Mouse (Mus musculus) liver, postnatal 0 days (tissue): ENCODE measurements at regions not wholly inside any gene's neighbourhood (a gene's known extent, or its start where the extent isn't known, plus 50 kb on each side); places are given as distances from the start of the nearest gene placed in this dataset.
A peak's percentile ranks its signal among the peaks of the same experiment; 100 is the strongest.

Source experiments
- ATAC-seq: fragments of 200-750 bp; cut with Nextera tagmentation; 2 replicates; pipeline ENCODE4 v1.8.0; 2017; ENCODE audit warnings: mild to moderate bottlenecking, moderate library complexity
- DNase-seq: peaks from one replicate; pipeline ENCODE4 v3.0.0-alpha.2; 2016
- H3K27ac ChIP-seq: fragments of 300-500 bp; sonication (generic); 2 replicates; pipeline ENCODE4 v1.5.1; 2014; ENCODE audit warnings: antibody characterized with exemption, moderate library complexity, mild to moderate bottlenecking, low read depth
- H3K27me3 ChIP-seq: fragments of 300-500 bp; sonication (generic); 2 replicates; pipeline ENCODE4 v1.6.1; 2014; ENCODE audit warnings: low read length, control low read depth, mixed read lengths; ENCODE audit not compliant: insufficient read depth
- H3K36me3 ChIP-seq: fragments of 300-500 bp; sonication (generic); replicated peaks from 2 replicates; pipeline ENCODE4 v1.6.1; 2014; ENCODE audit warnings: mild to moderate bottlenecking, control low read depth, low read length, moderate library complexity, mixed read lengths; ENCODE audit not compliant: insufficient read depth
- H3K4me1 ChIP-seq: fragments of 300-500 bp; sonication (generic); 2 replicates; pipeline ENCODE4 v1.6.1; 2014; ENCODE audit warnings: antibody characterized with exemption, mild to moderate bottlenecking, control low read depth; ENCODE audit not compliant: insufficient read depth
- H3K4me2 ChIP-seq: fragments of 300-500 bp; sonication (generic); 2 replicates; pipeline ENCODE4 v1.6.1; 2014; ENCODE audit warnings: low read depth, mild to moderate bottlenecking, low read length, moderate library complexity, mixed read lengths
- H3K4me3 ChIP-seq: fragments of 300-500 bp; sonication (generic); 2 replicates; pipeline ENCODE4 v1.5.1; 2014; ENCODE audit warnings: low read depth, low read length
- H3K9ac ChIP-seq: fragments of 300-500 bp; sonication (generic); replicated peaks from 2 replicates; pipeline ENCODE4 v1.6.1; 2014; ENCODE audit warnings: mild to moderate bottlenecking, moderate library complexity
- H3K9me3 ChIP-seq: fragments of 300-500 bp; sonication (generic); 2 replicates; pipeline ENCODE4 v1.6.1; 2016; ENCODE audit warnings: mild to moderate bottlenecking, control low read depth, low read length, mixed read lengths
- CTCF ChIP-seq: sonication (generic); IDR thresholded peaks from 2 replicates; pipeline ENCODE4 v1.5.1; 2016; ENCODE audit warnings: antibody characterized with exemption, low read depth
- EP300 ChIP-seq: IDR thresholded peaks from 2 replicates; pipeline ENCODE4 v1.6.1; 2016; ENCODE audit warnings: antibody characterized with exemption, low read depth, mild to moderate bottlenecking
- WGBS: fragments of 180-500 bp; shearing (Covaris S2); extraction: QIAGEN DNeasy Blood & Tissue Kit; methylation state at CpG from one replicate; pipeline ENCODE4 v1.1.7; 2014; ENCODE audit not compliant: insufficient replicate concordance; 5-methylcytosine and 5-hydroxymethylcytosine counted together

DNA sequence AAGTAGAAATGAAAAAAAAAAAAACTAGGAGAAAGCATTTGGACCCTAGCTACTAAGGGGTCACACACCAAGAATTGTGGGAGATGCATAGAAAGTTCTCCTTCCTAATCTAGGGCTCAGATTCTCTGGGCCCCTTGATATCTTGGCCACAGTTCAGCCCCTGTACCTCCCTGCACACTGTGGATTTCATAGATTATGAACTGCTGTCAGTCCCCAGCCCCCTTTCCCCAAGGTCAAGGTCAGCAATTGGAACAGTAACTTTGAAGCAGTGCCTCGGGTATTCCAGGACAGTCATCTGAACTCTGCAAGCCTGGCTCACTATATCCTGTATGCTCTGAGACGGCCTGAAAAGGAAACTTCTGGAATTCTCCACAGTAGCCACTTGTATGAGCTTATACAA lies 68.9 kb upstream of the Tmtc1 start:
- Histone ChIP-seq H3K9ac (no peak overlapping the region), H3K9me3 (no peaks in the 10 kb centered on the region), H3K4me1 (peaks cover 41% of the 10 kb centered on the region), H3K27me3 (no peaks in the 10 kb centered on the region), H3K4me2 (no peak overlapping the region), H3K4me3 (no peak overlapping the region), H3K36me3 (no peaks in the 10 kb centered on the region), H3K27ac (no peak overlapping the region)
- no peak for ATAC-seq
- TF ChIP-seq CTCF (no peak), EP300 (peak; percentile 78)
- DNase-seq = no peak
- WGBS = 39% methylated on average over 2 of the region's 2 CpGs

DNA sequence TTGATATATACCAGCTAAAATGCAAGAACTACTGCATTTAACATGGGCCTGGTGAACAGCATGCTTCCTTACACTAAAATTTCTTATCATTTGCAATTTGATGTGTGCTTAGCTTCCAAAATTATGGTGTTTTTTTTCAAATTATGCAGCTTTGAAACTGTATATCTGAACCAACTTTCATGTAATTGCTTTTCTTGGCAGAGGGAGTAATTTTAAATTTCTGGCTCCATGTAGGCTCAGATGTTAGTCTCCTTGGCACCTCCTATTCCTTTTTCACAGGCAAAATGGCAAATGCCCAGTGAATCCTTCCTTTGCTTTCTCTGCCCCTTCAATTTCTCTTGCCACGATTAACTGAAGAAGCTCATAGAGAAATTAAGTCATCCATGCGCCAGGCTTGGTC lies 61.1 kb upstream of the Tmtc1 start:
- TF ChIP-seq EP300 = no peak
- no peak for TF ChIP-seq CTCF
- WGBS = 82% methylated on average over 2 of the region's 2 CpGs
- Histone ChIP-seq H3K9ac (no peak overlapping the region), H3K4me2 (no peak overlapping the region), H3K9me3 (no peaks in the 10 kb centered on the region), H3K4me1 (no peaks in the 10 kb centered on the region), H3K36me3 (no peaks in the 10 kb centered on the region), H3K27ac (no peak overlapping the region), H3K27me3 (no peaks in the 10 kb centered on the region), H3K4me3 (no peak overlapping the region)
- DNase-seq (no peak), ATAC-seq (no peak)

DNA sequence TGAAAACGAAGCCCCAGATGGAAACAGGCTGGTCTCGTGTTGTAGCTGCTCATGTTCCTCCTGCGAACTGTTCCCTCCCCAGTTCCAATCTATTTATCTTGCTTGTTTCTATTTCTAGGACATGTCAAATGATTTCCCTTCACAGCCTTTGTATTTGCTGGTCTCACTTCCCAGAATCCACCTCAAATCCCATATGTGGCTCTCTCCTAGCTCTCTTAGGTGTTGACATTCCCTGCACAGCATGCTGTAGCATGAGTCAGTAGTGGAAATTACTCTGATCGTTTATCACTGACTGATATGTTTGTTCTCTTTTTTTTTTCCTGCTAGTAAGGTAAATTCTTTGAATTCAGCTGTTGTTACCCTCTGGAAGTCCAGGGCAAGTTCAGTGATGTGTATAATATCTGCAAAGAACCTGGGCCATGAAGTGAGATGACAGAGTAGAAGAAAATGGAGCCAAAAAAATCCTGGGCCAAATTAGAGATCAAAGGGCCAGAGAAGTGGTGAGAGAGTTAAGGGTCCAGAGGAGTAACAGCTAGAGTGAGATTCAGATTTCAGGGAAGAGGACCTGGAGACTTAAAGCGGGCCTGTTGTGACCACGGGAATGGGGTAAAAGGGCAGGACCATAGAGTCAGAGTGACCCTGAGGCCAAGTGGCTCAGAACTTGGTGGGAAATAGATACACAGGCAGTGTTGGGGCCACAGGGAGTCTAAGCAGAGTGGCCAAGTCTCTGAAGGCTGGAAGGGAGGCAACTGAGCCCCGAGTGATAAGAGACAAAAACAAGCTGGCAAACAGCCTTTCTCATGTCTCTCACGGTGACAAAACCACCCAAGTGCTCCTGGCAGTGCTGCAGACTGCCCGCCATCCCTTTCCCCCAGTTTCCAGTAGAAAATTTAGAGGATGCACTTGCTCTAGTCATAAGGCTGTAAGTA lies 56.3 kb upstream of the Tmtc1 start:
- ATAC-seq (no peak), DNase-seq (no peak)
- Histone ChIP-seq H3K36me3 (no peaks in the 10 kb centered on the region), H3K27ac (no peak overlapping the region), H3K27me3 (no peaks in the 10 kb centered on the region), H3K9me3 (no peaks in the 10 kb centered on the region), H3K9ac (no peak overlapping the region), H3K4me1 (no peaks in the 10 kb centered on the region), H3K4me3 (no peak overlapping the region), H3K4me2 (no peak overlapping the region)
- TF ChIP-seq EP300 (no peak), CTCF (no peak)
- 58% methylated on average over 9 of the region's 9 CpGs for WGBS
